Mouse (Mus musculus): ENCODE data around the gene Arf6. TPM values are rescaled to one million over a fixed set of nuclear protein-coding genes. Genes with fewer than 3 reads are reported as not detected.
A peak's percentile ranks its signal among the peaks of the same experiment; 100 is the strongest.
"Not testable (repeated sequence)": the region's sequence is repeated elsewhere in the genome, so short reads cannot be mapped to it uniquely, and the experiment has no call there.

The Arf6 gene
- polyA plus RNA-seq, 1 experiment from 2014 or later, result 50.6 TPM

DNA sequence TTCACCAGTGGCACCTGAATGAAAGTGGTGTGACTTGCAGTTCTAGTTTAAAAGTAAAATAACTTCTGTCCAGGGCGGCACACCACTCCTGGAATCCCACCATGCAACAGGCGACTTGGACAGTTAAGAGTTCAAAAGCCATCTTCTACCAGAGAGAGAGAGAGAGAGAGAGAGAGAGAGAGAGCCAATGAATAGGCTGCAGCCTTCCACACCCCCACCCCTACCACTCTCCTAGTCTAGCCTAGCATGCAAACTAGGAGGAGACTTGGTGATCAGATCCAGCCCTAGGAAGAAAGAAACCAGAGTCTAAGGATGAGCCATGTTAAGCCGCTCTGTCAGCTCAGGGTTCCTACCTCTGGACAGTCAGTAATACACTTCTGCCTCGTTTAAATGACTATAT, 9.6 kb upstream of the Arf6 start:
- Histone ChIP-seq H3K27ac (peak overlapping the region; percentile 97), H3K4me3 (no peak overlapping the region; the same call in 1 of the 2 replicates)
- 44% methylated on average over 4 of the region's 4 CpGs for WGBS

GRCm38 (mm10) chr12:69363110-69363509, 8.8 kb upstream of the Arf6 start:
- H3K9me3 ChIP-seq, result not testable (repeated sequence)

More for the DNA sequence above, 9.6 kb upstream of the Arf6 start:
- Histone ChIP-seq H3K36me3 (no peaks in the 10 kb centered on the region), H3K4me1 (peaks cover 19% of the 10 kb centered on the region), H3K9me3 (no peaks in the 10 kb centered on the region), H3K9ac (no peak overlapping the region), H3K27me3 (no peaks in the 10 kb centered on the region), H3K4me2 (peak overlapping the region; percentile 74)
- ATAC-seq (ENCODE audit: borderline replicate concordance, extremely low read depth, low FRiP score, low TSS enrichment), result no peak

DNA sequence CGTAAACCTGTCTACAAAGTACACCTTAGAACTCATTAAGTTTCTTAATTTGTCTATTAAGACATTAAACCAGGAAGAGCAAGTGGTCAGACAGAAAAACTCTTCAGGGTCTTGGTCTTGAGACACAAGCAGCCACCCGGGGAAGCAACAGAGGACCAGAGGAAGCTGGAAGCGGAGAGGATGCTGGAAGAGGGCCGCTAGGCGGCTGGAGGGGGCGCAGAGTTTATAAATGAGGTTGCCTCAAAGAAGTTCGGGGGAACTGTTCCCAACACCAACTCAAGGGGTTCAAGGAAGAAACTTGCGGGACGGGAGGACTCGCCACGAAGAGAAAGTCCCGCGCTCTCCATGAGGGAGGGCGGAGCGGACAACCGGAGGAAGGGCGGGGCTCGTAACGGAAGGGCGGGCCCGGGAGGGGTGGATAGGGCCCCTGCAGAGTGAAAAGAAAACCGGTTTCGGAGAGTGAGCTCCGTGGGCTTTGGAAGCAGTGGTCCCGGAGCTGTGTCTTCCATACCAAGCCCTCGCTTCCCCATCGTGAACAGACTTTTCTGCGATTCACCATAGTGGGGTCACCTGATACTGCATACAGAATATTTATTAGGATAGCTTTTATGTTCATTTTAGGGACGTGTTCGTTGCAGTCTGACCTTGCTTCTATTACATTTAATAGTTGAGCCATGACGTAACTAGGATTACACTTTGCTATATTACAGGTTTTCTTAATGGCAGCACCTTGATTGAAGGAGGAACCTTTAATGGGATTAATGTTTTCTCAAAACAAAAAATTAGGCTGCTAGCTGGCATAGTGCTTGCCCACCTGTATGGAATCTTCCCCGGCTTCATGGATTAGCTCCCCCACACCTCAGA, 7.8 kb upstream of the Arf6 start:
- 3% methylated on average over 32 of the region's 32 CpGs for WGBS
- Histone ChIP-seq H3K4me3 (peak overlapping the region; percentile 50), H3K9me3 (no peaks in the 10 kb centered on the region), H3K9ac (peak overlapping the region; percentile 53), H3K27me3 (no peaks in the 10 kb centered on the region), H3K4me1 (peaks cover 19% of the 10 kb centered on the region), H3K4me2 (peak overlapping the region; percentile 60), H3K36me3 (no peaks in the 10 kb centered on the region), H3K27ac (peak overlapping the region; percentile 65)
- peak; percentile 62 for ATAC-seq (ENCODE audit: borderline replicate concordance, extremely low read depth, low FRiP score, low TSS enrichment)

More at GRCm38 (mm10) chr12:69363110-69363509, 8.8 kb upstream of the Arf6 start:
- peaks cover 19% of the 10 kb centered on the region for H3K4me1 ChIP-seq
- not testable (repeated sequence) for H3K27me3 ChIP-seq; H3K4me2 ChIP-seq; ATAC-seq (ENCODE audit: borderline replicate concordance, extremely low read depth, low FRiP score, low TSS enrichment); H3K36me3 ChIP-seq; H3K9ac ChIP-seq; H3K4me3 ChIP-seq; H3K27ac ChIP-seq
- WGBS, result 92% methylated on average over 7 of the region's 7 CpGs

DNA sequence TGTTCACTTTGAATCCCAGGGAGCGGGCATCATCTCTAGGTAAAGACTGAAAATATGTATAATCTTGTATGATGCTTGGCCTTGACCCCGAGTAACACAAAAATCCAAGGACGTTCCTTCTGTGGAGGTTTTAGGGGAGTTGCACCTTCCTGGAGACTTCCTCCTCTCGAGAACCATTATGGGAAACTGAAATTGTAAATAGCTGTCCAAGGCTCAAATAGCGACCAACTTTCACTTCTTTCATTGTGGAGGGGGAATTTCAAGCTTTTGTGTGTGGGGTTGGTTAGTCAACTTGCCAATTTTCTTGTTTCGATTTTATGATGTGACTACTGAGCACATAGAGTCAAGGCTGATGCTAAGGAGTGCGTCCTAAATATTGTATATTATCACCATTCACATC, 6.2 kb upstream of the Arf6 start:
- no peak overlapping the region for H3K4me3 ChIP-seq
- H3K27ac ChIP-seq, result no peak overlapping the region
- H3K36me3 ChIP-seq, result no peaks in the 10 kb centered on the region
- no peak overlapping the region for H3K9ac ChIP-seq
- no peak for ATAC-seq (ENCODE audit: borderline replicate concordance, extremely low read depth, low FRiP score, low TSS enrichment)
- H3K9me3 ChIP-seq, result no peaks in the 10 kb centered on the region
- H3K4me2 ChIP-seq, result no peak overlapping the region
- H3K27me3 ChIP-seq, result no peaks in the 10 kb centered on the region
- 75% methylated on average over 7 of the region's 7 CpGs for WGBS
- H3K4me1 ChIP-seq, result peaks cover 21% of the 10 kb centered on the region

DNA sequence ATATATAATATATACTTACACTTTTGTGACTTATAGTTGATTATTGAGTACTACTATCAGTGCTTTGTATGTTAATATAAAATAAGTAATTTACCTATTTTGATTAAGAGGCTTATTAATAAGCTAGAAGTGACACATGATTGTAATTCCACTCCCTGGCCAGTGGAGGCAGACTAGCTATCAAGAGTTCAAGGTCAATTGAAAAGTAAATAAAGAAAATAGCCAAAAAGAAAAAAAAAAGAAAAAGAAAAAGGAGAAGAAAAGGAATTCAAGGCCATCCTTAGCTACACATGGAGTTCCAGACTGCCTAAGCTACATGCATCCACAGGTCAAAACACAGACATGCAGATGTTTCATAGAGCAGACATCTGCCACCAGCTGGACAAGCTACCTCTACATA, 5.5 kb upstream of the Arf6 start:
- Histone ChIP-seq H3K9me3 (no peaks in the 10 kb centered on the region), H3K4me1 (peaks cover 23% of the 10 kb centered on the region), H3K27ac (no peak overlapping the region), H3K4me2 (no peak overlapping the region), H3K36me3 (no peaks in the 10 kb centered on the region), H3K27me3 (no peaks in the 10 kb centered on the region), H3K4me3 (no peak overlapping the region), H3K9ac (no peak overlapping the region)
- ATAC-seq (ENCODE audit: borderline replicate concordance, extremely low read depth, low FRiP score, low TSS enrichment), result no peak

DNA sequence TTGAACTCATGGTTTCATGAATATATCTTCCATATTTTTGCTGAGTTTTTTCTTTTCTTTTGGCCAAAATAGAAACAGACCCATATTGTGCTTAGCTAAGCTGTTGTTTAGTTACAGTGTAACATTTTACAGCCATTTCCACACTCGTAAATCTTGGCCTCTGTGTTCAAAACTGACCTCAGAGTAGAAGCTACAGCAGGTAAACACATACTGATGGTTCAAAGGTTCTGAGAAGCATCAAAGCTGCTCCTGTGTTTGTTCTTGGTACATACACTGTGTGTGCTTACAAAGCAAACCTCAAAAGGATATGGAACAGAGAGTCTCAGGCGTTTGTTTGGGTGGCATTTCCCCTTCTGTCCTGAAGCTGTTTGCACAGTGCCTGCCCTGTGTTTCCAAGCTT, 4.4 kb upstream of the Arf6 start:
- 45% methylated on average over 2 of the region's 2 CpGs for WGBS
- H3K27me3 ChIP-seq, result no peaks in the 10 kb centered on the region

GRCm38 (mm10) chr12:69370936-69371335, 1.0 kb upstream of the Arf6 start:
- WGBS, result 11% methylated on average over 7 of the region's 7 CpGs
- H3K4me1 ChIP-seq, result peaks cover 21% of the 10 kb centered on the region
- H3K27me3 ChIP-seq, result no peaks in the 10 kb centered on the region
- ATAC-seq (ENCODE audit: borderline replicate concordance, extremely low read depth, low FRiP score, low TSS enrichment), result no peak
- no peaks in the 10 kb centered on the region for H3K9me3 ChIP-seq
- H3K27ac ChIP-seq, result peak overlapping the region; percentile 99
- H3K4me3 ChIP-seq, result peak overlapping the region; percentile 97
- peak overlapping the region; percentile 99 for H3K9ac ChIP-seq
- H3K36me3 ChIP-seq, result peaks cover 11% of the 10 kb centered on the region
- peak overlapping the region; percentile 86 for H3K4me2 ChIP-seq

More for the DNA sequence above, 4.4 kb upstream of the Arf6 start:
- Histone ChIP-seq H3K4me2 (no peak overlapping the region), H3K4me3 (no peak overlapping the region), H3K27ac (no peak overlapping the region), H3K9me3 (no peaks in the 10 kb centered on the region), H3K36me3 (no peaks in the 10 kb centered on the region), H3K9ac (no peak overlapping the region), H3K4me1 (peaks cover 14% of the 10 kb centered on the region)
- ATAC-seq (ENCODE audit: borderline replicate concordance, extremely low read depth, low FRiP score, low TSS enrichment), result no peak

DNA sequence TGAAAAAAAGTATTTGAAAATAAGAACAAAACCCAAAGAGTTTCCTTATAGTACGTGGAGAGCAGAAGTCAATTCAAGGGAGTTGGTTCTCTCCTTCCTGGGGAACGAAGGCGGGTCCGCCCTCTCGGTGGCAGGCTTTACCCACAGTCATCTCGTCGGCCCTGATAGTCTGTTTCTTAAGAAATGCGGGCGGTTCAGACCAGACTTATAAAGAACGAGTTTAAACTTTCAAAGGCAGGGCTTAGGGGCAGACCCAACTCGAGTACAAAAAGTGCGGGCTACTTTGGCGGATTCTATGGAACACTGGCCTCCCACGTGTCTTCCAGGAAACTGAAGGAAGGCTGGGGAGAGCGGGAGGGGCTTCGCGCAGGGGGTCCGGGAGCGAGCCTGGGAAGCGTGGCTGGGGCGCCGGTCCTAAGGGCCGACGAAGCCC, 513 bp upstream of the Arf6 start:
- H3K9me3 ChIP-seq, result no peaks in the 10 kb centered on the region
- peaks cover 25% of the 10 kb centered on the region for H3K4me1 ChIP-seq
- peak overlapping the region; percentile 99 for H3K9ac ChIP-seq
- peak overlapping the region; percentile 99 for H3K27ac ChIP-seq
- peak overlapping the region; percentile 97 for H3K4me3 ChIP-seq
- under 1% methylated on average over 24 of the region's 24 CpGs for WGBS
- H3K4me2 ChIP-seq, result peak overlapping the region; percentile 86
- no peaks in the 10 kb centered on the region for H3K27me3 ChIP-seq
- ATAC-seq (ENCODE audit: borderline replicate concordance, extremely low read depth, low FRiP score, low TSS enrichment), result peak; percentile 87
- peaks cover 11% of the 10 kb centered on the region for H3K36me3 ChIP-seq

- H3K27ac ChIP-seq, result peak overlapping the region; percentile 99
- H3K4me2 ChIP-seq, result peak overlapping the region; percentile 86
- peaks cover 11% of the 10 kb centered on the region for H3K36me3 ChIP-seq
- H3K9me3 ChIP-seq, result no peaks in the 10 kb centered on the region
- H3K9ac ChIP-seq, result peak overlapping the region; percentile 99
- H3K27me3 ChIP-seq, result no peaks in the 10 kb centered on the region
- WGBS, result under 1% methylated on average over 42 of the region's 42 CpGs
- no peak for ATAC-seq (ENCODE audit: borderline replicate concordance, extremely low read depth, low FRiP score, low TSS enrichment)
- H3K4me3 ChIP-seq, result peak overlapping the region; percentile 97
- peaks cover 25% of the 10 kb centered on the region for H3K4me1 ChIP-seq
Measured at GRCm38 (mm10) chr12:69372731-69373331, 881 bp downstream of the Arf6 start.

DNA sequence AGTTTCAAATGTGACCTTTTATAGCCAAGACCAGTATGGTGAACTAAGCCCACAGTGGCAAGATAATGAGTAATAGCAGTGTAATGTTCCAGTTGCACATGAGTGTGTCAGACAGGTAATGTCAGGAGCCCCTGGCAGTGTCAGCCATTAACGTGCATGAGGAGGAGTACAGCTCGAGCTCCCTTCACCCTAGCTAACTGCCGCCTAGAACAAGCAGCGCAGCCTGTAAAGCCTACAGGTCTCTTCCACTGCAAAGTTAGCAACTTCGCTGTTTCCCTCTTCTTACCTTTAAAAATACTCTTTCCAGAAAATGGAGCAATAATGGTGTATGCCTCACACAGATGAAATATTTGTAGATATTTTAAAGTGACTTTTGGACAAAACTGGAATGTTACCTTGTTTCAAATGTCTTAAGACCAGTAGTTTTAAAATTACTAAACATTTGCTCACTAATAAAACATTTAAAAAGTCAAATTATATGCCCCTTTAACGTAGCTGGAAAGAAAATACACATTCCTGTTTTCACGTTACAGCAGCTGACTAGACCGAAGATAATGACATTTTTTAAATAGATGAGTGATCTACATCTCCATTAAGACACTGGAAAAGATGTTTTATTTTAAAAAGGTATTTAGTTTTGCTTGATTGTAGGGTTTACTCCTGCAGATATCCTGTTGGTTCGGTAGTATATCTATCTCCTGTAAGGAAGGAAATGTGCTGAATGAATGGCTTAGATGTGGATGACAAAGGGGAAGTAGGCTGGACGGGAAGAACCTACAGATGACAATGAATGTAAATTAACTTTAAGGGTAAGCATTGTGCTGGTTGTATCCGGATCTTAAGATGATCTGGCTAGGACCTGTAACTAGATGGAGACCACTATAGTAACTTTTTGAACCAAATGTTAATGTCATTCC, 2.2 kb downstream of the Arf6 start:
- Histone ChIP-seq H3K9me3 (no peaks in the 10 kb centered on the region), H3K9ac (peak overlapping the region; percentile 99), H3K27me3 (no peaks in the 10 kb centered on the region), H3K4me1 (peaks cover 28% of the 10 kb centered on the region), H3K27ac (no peak overlapping the region), H3K36me3 (peaks cover 11% of the 10 kb centered on the region), H3K4me2 (peak overlapping the region; percentile 86), H3K4me3 (peak overlapping the region; percentile 97)
- ATAC-seq (ENCODE audit: borderline replicate concordance, extremely low read depth, low FRiP score, low TSS enrichment), result no peak
- 26% methylated on average over 11 of the region's 11 CpGs for WGBS

DNA sequence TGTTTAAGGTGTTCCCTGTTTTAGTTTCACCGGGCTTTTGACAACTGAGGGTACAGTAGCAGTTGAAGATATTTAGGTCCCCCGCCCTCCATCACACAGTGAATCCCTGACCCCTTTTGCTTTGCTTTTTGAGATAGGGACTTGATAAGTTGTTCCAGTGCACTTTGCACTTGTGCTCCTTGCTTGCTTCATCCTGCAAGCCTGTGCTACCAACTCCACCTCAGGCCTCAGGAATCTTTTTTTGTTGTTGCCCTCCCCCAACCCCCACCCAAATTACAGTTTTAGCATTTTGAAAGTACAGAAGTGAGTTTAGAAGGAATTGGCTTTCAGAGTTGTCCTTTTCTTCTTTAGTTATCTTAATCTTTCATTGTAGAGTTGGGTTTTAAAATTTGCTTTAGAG, 4.2 kb downstream of the Arf6 start:
- WGBS, result 66% methylated on average over 2 of the region's 2 CpGs
- H3K27me3 ChIP-seq, result no peaks in the 10 kb centered on the region
- peaks cover 24% of the 10 kb centered on the region for H3K4me1 ChIP-seq
- no peak overlapping the region for H3K27ac ChIP-seq
- H3K9ac ChIP-seq, result no peak overlapping the region
- H3K4me2 ChIP-seq, result 0 out of 2 replicates have a peak overlapping the region, but pooled peaks have one; percentile 12
- H3K9me3 ChIP-seq, result no peaks in the 10 kb centered on the region
- no peak for ATAC-seq (ENCODE audit: borderline replicate concordance, extremely low read depth, low FRiP score, low TSS enrichment)
- H3K4me3 ChIP-seq, result no peak overlapping the region
- peaks cover 11% of the 10 kb centered on the region for H3K36me3 ChIP-seq

Data from lung, embryonic 15.5 days (tissue).